Mouse (Mus musculus): Measurements from ENCODE around the gene Tspan4. TPM values are rescaled to one million over a fixed set of nuclear protein-coding genes. Genes with fewer than 3 reads are reported as not detected.

The Tspan4 gene
- polyA plus RNA-seq, 1 experiment from 2014 or later, result 61.5 TPM

GRCm38 (mm10) chr7:141478270-141478748, 3.3 kb downstream of the Tspan4 start:
- 0 out of 2 replicates have a peak overlapping the region, but pooled peaks have one; percentile 89 for H3K4me2 ChIP-seq (ENCODE audit: low read depth, low read length)
- H3K27ac ChIP-seq (ENCODE audit: low read length), result peak overlapping the region; percentile 96
- no peaks in the 10 kb centered on the region for H3K27me3 ChIP-seq (ENCODE audit: control insufficient read depth, insufficient read depth, low read length)
- WGBS, result 45% methylated on average over 5 of the region's 5 CpGs
- H3K9ac ChIP-seq (ENCODE audit: low read length), result peak overlapping the region; percentile 62; the same call in 1 of the 2 replicates
- no peak for ATAC-seq (replicated peaks; ENCODE audit: extremely low read depth, insufficient read depth, low FRiP score)
- no peaks in the 10 kb centered on the region for H3K9me3 ChIP-seq (replicated peaks; ENCODE audit: control insufficient read depth, low read length)
- no peak overlapping the region for H3K4me3 ChIP-seq (ENCODE audit: low read length)
- H3K36me3 ChIP-seq (ENCODE audit: control insufficient read depth, insufficient read depth), result no peaks in the 10 kb centered on the region
- H3K4me1 ChIP-seq (ENCODE audit: control insufficient read depth, insufficient read depth, low read length), result peaks cover 61% of the 10 kb centered on the region

- peak; percentile 19; the same call in 1 of the 2 replicates for ATAC-seq (replicated peaks; ENCODE audit: extremely low read depth, insufficient read depth, low FRiP score)
- Histone ChIP-seq H3K36me3 (ENCODE audit: control insufficient read depth, insufficient read depth) (no peaks in the 10 kb centered on the region), H3K4me1 (ENCODE audit: control insufficient read depth, insufficient read depth, low read length) (peaks cover 46% of the 10 kb centered on the region), H3K9me3 (replicated peaks; ENCODE audit: control insufficient read depth, low read length) (no peaks in the 10 kb centered on the region), H3K4me3 (ENCODE audit: low read length) (peak overlapping the region; percentile 65; the same call in 1 of the 2 replicates), H3K9ac (ENCODE audit: low read length) (no peak overlapping the region), H3K27me3 (ENCODE audit: control insufficient read depth, insufficient read depth, low read length) (no peaks in the 10 kb centered on the region), H3K27ac (ENCODE audit: low read length) (no peak overlapping the region), H3K4me2 (ENCODE audit: low read depth, low read length) (peak overlapping the region; percentile 99)
- WGBS, result 7% methylated on average over 10 of the region's 10 CpGs
These were observed 5.9 kb downstream of the Tspan4 start for GRCm38 (mm10) chr7:141480842-141481497.

- Histone ChIP-seq H3K27ac (ENCODE audit: low read length) (no peak overlapping the region), H3K4me1 (ENCODE audit: control insufficient read depth, insufficient read depth, low read length) (peaks cover 40% of the 10 kb centered on the region), H3K27me3 (ENCODE audit: control insufficient read depth, insufficient read depth, low read length) (no peaks in the 10 kb centered on the region), H3K4me2 (ENCODE audit: low read depth, low read length) (peak overlapping the region; percentile 99), H3K4me3 (ENCODE audit: low read length) (peak overlapping the region; percentile 65), H3K9ac (ENCODE audit: low read length) (peak overlapping the region; percentile 75), H3K36me3 (ENCODE audit: control insufficient read depth, insufficient read depth) (no peaks in the 10 kb centered on the region; the same call in 1 of the 2 replicates), H3K9me3 (replicated peaks; ENCODE audit: control insufficient read depth, low read length) (no peaks in the 10 kb centered on the region)
- WGBS, result 1% methylated on average over 81 of the region's 81 CpGs
- ATAC-seq (replicated peaks; ENCODE audit: extremely low read depth, insufficient read depth, low FRiP score), result no peak
These were observed 6.7 kb downstream of the Tspan4 start for GRCm38 (mm10) chr7:141481498-141482401.

DNA sequence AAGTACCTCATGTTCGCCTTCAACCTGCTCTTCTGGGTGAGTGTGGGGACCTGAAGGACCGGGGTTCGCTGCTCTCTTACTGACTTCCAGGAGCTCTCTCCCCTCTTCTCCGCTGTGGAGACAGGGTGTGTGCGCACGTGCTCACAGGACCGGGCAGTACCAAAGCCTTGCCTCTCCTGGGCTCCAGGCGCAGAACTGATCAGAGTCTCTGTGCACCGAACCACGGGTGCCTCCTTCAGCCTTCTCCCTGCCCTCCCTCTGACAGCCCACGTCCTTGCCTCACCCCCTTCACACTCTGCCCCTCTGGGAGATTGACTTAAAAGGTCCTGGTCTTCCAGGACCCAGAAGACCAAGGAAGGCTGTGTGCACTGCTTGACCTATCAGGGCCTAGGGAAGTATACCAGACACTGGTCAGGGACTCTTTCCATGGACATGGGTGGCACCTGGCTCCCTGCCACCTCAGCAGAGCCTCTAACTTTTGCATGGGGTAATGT, 7.5 kb downstream of the Tspan4 start:
- Histone ChIP-seq H3K9me3 (replicated peaks; ENCODE audit: control insufficient read depth, low read length) (no peaks in the 10 kb centered on the region), H3K36me3 (ENCODE audit: control insufficient read depth, insufficient read depth) (no peaks in the 10 kb centered on the region; the same call in 1 of the 2 replicates), H3K27ac (ENCODE audit: low read length) (no peak overlapping the region), H3K9ac (ENCODE audit: low read length) (peak overlapping the region; percentile 75), H3K27me3 (ENCODE audit: control insufficient read depth, insufficient read depth, low read length) (no peaks in the 10 kb centered on the region), H3K4me2 (ENCODE audit: low read depth, low read length) (peak overlapping the region; percentile 99), H3K4me3 (ENCODE audit: low read length) (peak overlapping the region; percentile 65), H3K4me1 (ENCODE audit: control insufficient read depth, insufficient read depth, low read length) (peaks cover 32% of the 10 kb centered on the region)
- no peak for ATAC-seq (replicated peaks; ENCODE audit: extremely low read depth, insufficient read depth, low FRiP score)
- 22% methylated on average over 11 of the region's 11 CpGs for WGBS

GRCm38 (mm10) chr7:141483114-141483653, 8.1 kb downstream of the Tspan4 start:
- Histone ChIP-seq H3K27me3 (ENCODE audit: control insufficient read depth, insufficient read depth, low read length) (no peaks in the 10 kb centered on the region), H3K36me3 (ENCODE audit: control insufficient read depth, insufficient read depth) (no peaks in the 10 kb centered on the region; the same call in 1 of the 2 replicates), H3K4me2 (ENCODE audit: low read depth, low read length) (no peak overlapping the region), H3K4me3 (ENCODE audit: low read length) (no peak overlapping the region), H3K9ac (ENCODE audit: low read length) (no peak overlapping the region), H3K4me1 (ENCODE audit: control insufficient read depth, insufficient read depth, low read length) (peaks cover 26% of the 10 kb centered on the region), H3K27ac (ENCODE audit: low read length) (no peak overlapping the region), H3K9me3 (replicated peaks; ENCODE audit: control insufficient read depth, low read length) (no peaks in the 10 kb centered on the region)
- ATAC-seq (replicated peaks; ENCODE audit: extremely low read depth, insufficient read depth, low FRiP score), result no peak
- 76% methylated on average over 6 of the region's 6 CpGs for WGBS

DNA sequence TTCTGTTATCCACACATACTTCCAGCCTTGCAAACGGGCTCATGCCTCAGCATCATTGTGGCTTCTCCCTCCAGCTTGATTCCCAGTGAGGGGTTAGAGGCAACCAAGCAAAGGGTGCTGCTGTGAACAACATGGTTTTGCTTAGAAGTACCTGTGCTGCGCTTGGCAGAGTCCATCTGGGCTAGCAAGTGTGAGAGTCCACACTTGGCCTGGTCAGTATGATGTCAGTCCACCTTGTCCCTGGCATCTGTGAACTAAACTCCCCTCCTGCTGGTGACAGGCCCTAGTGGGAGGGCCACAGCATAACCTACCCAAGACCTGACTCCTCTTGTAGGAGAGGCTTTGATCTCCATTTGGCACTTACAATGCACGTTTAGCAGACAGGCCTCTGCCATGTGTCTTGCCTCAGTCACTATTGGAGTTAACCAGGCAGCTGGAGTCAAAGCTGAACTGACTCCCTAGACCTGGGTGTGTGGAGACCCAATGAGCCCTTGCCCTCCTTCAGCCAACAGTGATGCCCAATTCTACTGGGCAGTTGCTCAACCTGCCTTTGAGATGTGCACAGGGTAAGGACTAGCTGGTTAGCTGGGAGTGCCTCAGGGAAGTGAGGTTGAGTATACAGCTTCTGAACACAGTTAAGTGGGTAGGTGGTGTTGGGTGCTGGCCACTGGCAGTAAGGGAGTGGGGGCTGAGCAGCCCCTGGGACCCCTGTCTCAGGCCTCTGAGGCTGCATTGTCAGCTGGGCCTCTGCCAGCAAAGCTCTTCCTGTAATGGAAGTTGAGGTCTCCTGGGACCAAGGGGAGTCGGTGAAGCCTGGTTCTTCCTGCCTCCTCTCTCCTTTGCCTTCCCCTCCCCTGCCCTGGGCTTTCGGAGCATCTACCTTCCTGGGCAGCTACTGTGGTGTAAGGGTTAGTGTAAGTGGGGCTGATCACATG, 9.4 kb downstream of the Tspan4 start:
- Histone ChIP-seq H3K36me3 (ENCODE audit: control insufficient read depth, insufficient read depth) (no peaks in the 10 kb centered on the region; the same call in 1 of the 2 replicates), H3K27ac (ENCODE audit: low read length) (no peak overlapping the region), H3K27me3 (ENCODE audit: control insufficient read depth, insufficient read depth, low read length) (no peaks in the 10 kb centered on the region), H3K9me3 (replicated peaks; ENCODE audit: control insufficient read depth, low read length) (no peaks in the 10 kb centered on the region), H3K4me1 (ENCODE audit: control insufficient read depth, insufficient read depth, low read length) (peaks cover 21% of the 10 kb centered on the region), H3K9ac (ENCODE audit: low read length) (no peak overlapping the region), H3K4me2 (ENCODE audit: low read depth, low read length) (no peak overlapping the region), H3K4me3 (ENCODE audit: low read length) (no peak overlapping the region)
- WGBS, result 70% methylated on average over 5 of the region's 5 CpGs
- no peak for ATAC-seq (replicated peaks; ENCODE audit: extremely low read depth, insufficient read depth, low FRiP score)

- H3K4me3 ChIP-seq (ENCODE audit: low read length), result no peak overlapping the region
- H3K9ac ChIP-seq (ENCODE audit: low read length), result no peak overlapping the region
- ATAC-seq (replicated peaks; ENCODE audit: extremely low read depth, insufficient read depth, low FRiP score), result no peak
- no peaks in the 10 kb centered on the region for H3K9me3 ChIP-seq (replicated peaks; ENCODE audit: control insufficient read depth, low read length)
- H3K27ac ChIP-seq (ENCODE audit: low read length), result no peak overlapping the region
- no peaks in the 10 kb centered on the region for H3K27me3 ChIP-seq (ENCODE audit: control insufficient read depth, insufficient read depth, low read length)
- no peaks in the 10 kb centered on the region; the same call in 1 of the 2 replicates for H3K36me3 ChIP-seq (ENCODE audit: control insufficient read depth, insufficient read depth)
- peaks cover 21% of the 10 kb centered on the region for H3K4me1 ChIP-seq (ENCODE audit: control insufficient read depth, insufficient read depth, low read length)
- H3K4me2 ChIP-seq (ENCODE audit: low read depth, low read length), result no peak overlapping the region
- 75% methylated on average over 2 of the region's 2 CpGs for WGBS
These were observed 10.1 kb downstream of the Tspan4 start for GRCm38 (mm10) chr7:141485186-141485585.

DNA sequence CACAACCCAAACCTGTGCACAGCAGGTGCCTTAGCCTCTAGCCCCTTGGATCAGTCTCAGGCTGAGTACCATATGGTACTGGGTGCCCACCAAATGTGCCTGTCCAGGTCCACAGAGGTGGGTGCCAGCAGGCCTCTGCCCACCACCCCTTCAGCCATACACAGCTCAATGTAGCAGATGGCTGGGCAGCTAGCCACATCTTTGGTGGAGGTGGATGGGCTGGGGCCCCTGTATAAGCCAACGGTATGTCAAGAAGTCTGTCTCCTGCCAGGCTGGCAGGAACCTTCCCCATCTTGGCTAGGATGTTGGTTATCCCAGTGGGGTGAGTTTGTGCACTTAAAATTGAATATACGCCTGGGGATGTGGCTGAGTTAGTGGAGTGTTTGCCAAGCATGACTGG, 10.6 kb downstream of the Tspan4 start:
- Histone ChIP-seq H3K27me3 (ENCODE audit: control insufficient read depth, insufficient read depth, low read length) (no peaks in the 10 kb centered on the region), H3K4me1 (ENCODE audit: control insufficient read depth, insufficient read depth, low read length) (peaks cover 18% of the 10 kb centered on the region), H3K4me2 (ENCODE audit: low read depth, low read length) (no peak overlapping the region), H3K36me3 (ENCODE audit: control insufficient read depth, insufficient read depth) (no peaks in the 10 kb centered on the region; the same call in 1 of the 2 replicates), H3K9me3 (replicated peaks; ENCODE audit: control insufficient read depth, low read length) (no peaks in the 10 kb centered on the region), H3K4me3 (ENCODE audit: low read length) (no peak overlapping the region), H3K9ac (ENCODE audit: low read length) (no peak overlapping the region), H3K27ac (ENCODE audit: low read length) (no peak overlapping the region)
- 90% methylated on average over 2 of the region's 2 CpGs for WGBS
- ATAC-seq (replicated peaks; ENCODE audit: extremely low read depth, insufficient read depth, low FRiP score), result no peak
